In genomic region chr1:172431836-172432586, GRCm38 (mm10) we compare ENCODE assay signal across 9 mouse cellular contexts. TPM values are rescaled to one million over a fixed set of nuclear protein-coding genes. Genes with fewer than 3 reads are reported as not detected.
A peak's percentile ranks its signal among the peaks of the same experiment; 100 is the strongest.
DNase-seq lines count a peak whose midpoint lies in the region; ATAC-seq lines count a peak whose summit lies in the region.
"Had no signal": no experiment of that assay in that cellular context is flagged by ENCODE, and none has a peak within 500 bp of the region (broad histone marks: within the 10 kb centered on the region; RNA-seq: fewer than 3 reads in every experiment).

No protein-coding gene starts in this region.

- no peaks in the 10 kb centered on the region for H3K36me3 ChIP-seq in intestine, embryonic 15.5 days
- H3K36me3 ChIP-seq in forebrain, embryonic 16.5 days (ENCODE audit: control insufficient read depth, insufficient read depth): no peaks in the 10 kb centered on the region
- H3K36me3 ChIP-seq in hindbrain, embryonic 16.5 days (ENCODE audit: control insufficient read depth, insufficient read depth, low read length): no peaks in the 10 kb centered on the region
- H3K36me3 ChIP-seq: limb, embryonic 13.5 days had no signal

- peak; percentile 52 to 74 for DNase-seq in cerebellum, postnatal 10 days
- DNase-seq in gastrocnemius, postnatal 10 days: peak; percentile 47
- peak; percentile 76 for DNase-seq in lung, postnatal 10 days
- no peak for DNase-seq in thymus, postnatal 14 days

- no peaks in the 10 kb centered on the region for H3K27me3 ChIP-seq in intestine, embryonic 15.5 days (replicated peaks)
- no peaks in the 10 kb centered on the region for H3K27me3 ChIP-seq in forebrain, embryonic 16.5 days (replicated peaks; ENCODE audit: control insufficient read depth, insufficient read depth, low read length)
- no peaks in the 10 kb centered on the region for H3K27me3 ChIP-seq in hindbrain, embryonic 16.5 days (replicated peaks; ENCODE audit: control insufficient read depth, insufficient read depth, low read length)
- H3K27me3 ChIP-seq: limb, embryonic 13.5 days had no signal

- peak overlapping the region; percentile 59; the same call in 1 of the 2 replicates for H3K27ac ChIP-seq in intestine, embryonic 15.5 days
- no peak overlapping the region for H3K27ac ChIP-seq in forebrain, embryonic 16.5 days (ENCODE audit: low read length)
- no peak overlapping the region for H3K27ac ChIP-seq in hindbrain, embryonic 16.5 days (ENCODE audit: low read depth, low read length)
- H3K27ac ChIP-seq: limb, embryonic 13.5 days had no signal

- H3K4me1 ChIP-seq in intestine, embryonic 15.5 days (replicated peaks): peaks cover 16% of the 10 kb centered on the region
- no peaks in the 10 kb centered on the region for H3K4me1 ChIP-seq in forebrain, embryonic 16.5 days (replicated peaks; ENCODE audit: control insufficient read depth, insufficient read depth, low read length)
- H3K4me1 ChIP-seq in hindbrain, embryonic 16.5 days (ENCODE audit: control insufficient read depth, insufficient read depth, low read depth, low read length): no peaks in the 10 kb centered on the region

- WGBS in intestine, embryonic 15.5 days: 11% methylated on average over 4 of the region's 4 CpGs
- WGBS in forebrain, embryonic 16.5 days: 61% methylated on average over 4 of the region's 4 CpGs
- 55% methylated on average over 4 of the region's 4 CpGs for WGBS in hindbrain, embryonic 16.5 days

- peak overlapping the region; percentile 9; the same call in 1 of the 2 replicates for H3K4me2 ChIP-seq in intestine, embryonic 15.5 days (replicated peaks)
- no peak overlapping the region for H3K4me2 ChIP-seq in forebrain, embryonic 16.5 days (ENCODE audit: low read length)
- H3K4me2 ChIP-seq in hindbrain, embryonic 16.5 days (ENCODE audit: low read length): no peak overlapping the region
- H3K4me2 ChIP-seq: limb, embryonic 13.5 days had no signal

- H3K9me3 ChIP-seq in intestine, embryonic 15.5 days: no peaks in the 10 kb centered on the region
- H3K9me3 ChIP-seq in forebrain, embryonic 16.5 days (ENCODE audit: control insufficient read depth, low read length): no peaks in the 10 kb centered on the region
- H3K9me3 ChIP-seq in hindbrain, embryonic 16.5 days (ENCODE audit: control insufficient read depth, low read length): no peaks in the 10 kb centered on the region
- H3K9me3 ChIP-seq: limb, embryonic 13.5 days had no signal

- H3K9ac ChIP-seq in intestine, embryonic 15.5 days: no peak overlapping the region
- no peak overlapping the region for H3K9ac ChIP-seq in forebrain, embryonic 16.5 days (replicated peaks; ENCODE audit: low read depth, low read length)
- H3K9ac ChIP-seq in hindbrain, embryonic 16.5 days (ENCODE audit: low read depth, low read length): no peak overlapping the region
- H3K9ac ChIP-seq: limb, embryonic 13.5 days had no signal

- no peak overlapping the region for H3K4me3 ChIP-seq in intestine, embryonic 15.5 days (replicated peaks)
- H3K4me3 ChIP-seq in forebrain, embryonic 16.5 days (replicated peaks; ENCODE audit: low read length): no peak overlapping the region
- no peak overlapping the region for H3K4me3 ChIP-seq in hindbrain, embryonic 16.5 days (ENCODE audit: low read length)
- H3K4me3 ChIP-seq: limb, embryonic 13.5 days had no signal

- ATAC-seq in cerebellum, adult (ENCODE audit: insufficient number of reproducible peaks, low FRiP score, low TSS enrichment): no peak
- peak; percentile 57 for ATAC-seq in intestine, embryonic 15.5 days
- no peak for ATAC-seq in forebrain, embryonic 16.5 days
- ATAC-seq in hindbrain, embryonic 16.5 days: no peak

RNA-seq across cellular contexts. Expression of gene Slamf9, which starts 43.1 kb away (rescaled TPM):
- total RNA-seq in gastrocnemius, postnatal 10 days (2021): under 1 TPM; 0.42 to 0.72 TPM
- 2.2 and 2.5 TPM in 2 replicates for polyA plus RNA-seq in intestine, embryonic 15.5 days (2015; fragmentation: Nextera tagmentation; extraction: Ambion mirVana)
- polyA plus RNA-seq in forebrain, embryonic 16.5 days (2015; fragmentation: Nextera tagmentation; extraction: Ambion mirVana): not detected in 2 replicates
- polyA plus RNA-seq in hindbrain, embryonic 16.5 days (2015; fragmentation: Nextera tagmentation; extraction: Ambion mirVana): 0.11 and 0.23 TPM in 2 replicates

RNA-seq across cellular contexts. Expression of gene Igsf9, which starts 49.6 kb away (rescaled TPM):
- total RNA-seq in gastrocnemius, postnatal 10 days (2021): under 1 TPM; 0.56 to 0.86 TPM
- 68.7 and 77.8 TPM in 2 replicates for polyA plus RNA-seq in intestine, embryonic 15.5 days (2015; fragmentation: Nextera tagmentation; extraction: Ambion mirVana)
- polyA plus RNA-seq in forebrain, embryonic 16.5 days (2015; fragmentation: Nextera tagmentation; extraction: Ambion mirVana): 60.9 and 89.9 TPM in 2 replicates
- polyA plus RNA-seq in hindbrain, embryonic 16.5 days (2015; fragmentation: Nextera tagmentation; extraction: Ambion mirVana): 32.9 and 42.5 TPM in 2 replicates

RNA-seq across cellular contexts. Expression of gene Pigm, which starts 55.7 kb away (rescaled TPM):
- 1 to 10 TPM; 5.6 to 6.9 TPM for total RNA-seq in gastrocnemius, postnatal 10 days (2021)
- polyA plus RNA-seq in intestine, embryonic 15.5 days (2015; fragmentation: Nextera tagmentation; extraction: Ambion mirVana): 6.3 and 6.4 TPM in 2 replicates
- polyA plus RNA-seq in forebrain, embryonic 16.5 days (2015; fragmentation: Nextera tagmentation; extraction: Ambion mirVana): 4.5 and 4.7 TPM in 2 replicates
- 3.1 and 3.9 TPM in 2 replicates for polyA plus RNA-seq in hindbrain, embryonic 16.5 days (2015; fragmentation: Nextera tagmentation; extraction: Ambion mirVana)
